Mouse (Mus musculus) kidney, postnatal 0 days (tissue): Measurements from ENCODE around the gene Tmem211. TPM values are rescaled to one million over a fixed set of nuclear protein-coding genes. Genes with fewer than 3 reads are reported as not detected.
A peak's percentile ranks its signal among the peaks of the same experiment; 100 is the strongest.

ENCODE experiments used
- ATAC-seq: fragments of 200-750 bp; cut with Nextera tagmentation; replicated peaks from 2 replicates; pipeline ENCODE4 v1.8.0; 2017; ENCODE audit warnings: low read depth, moderate number of reproducible peaks, moderate TSS enrichment, moderate library complexity; ENCODE audit not compliant: low FRiP score
- DNase-seq: peaks from one replicate; pipeline ENCODE4 v3.0.0-alpha.2; 2016; ENCODE audit warnings: low spot score
- H3K27ac ChIP-seq: fragments of 300-500 bp; sonication (generic); 2 replicates; pipeline ENCODE4 v1.5.1; 2014; ENCODE audit warnings: mild to moderate bottlenecking
- H3K27me3 ChIP-seq: fragments of 300-500 bp; sonication (generic); 2 replicates; pipeline ENCODE4 v1.6.1; 2014; ENCODE audit warnings: low read length, mixed read lengths; ENCODE audit not compliant: insufficient read depth
- H3K36me3 ChIP-seq: fragments of 300-500 bp; sonication (generic); 2 replicates; pipeline ENCODE4 v1.6.1; 2014; ENCODE audit warnings: low read length, mixed read lengths; ENCODE audit not compliant: insufficient read depth
- H3K4me1 ChIP-seq: fragments of 300-500 bp; sonication (generic); replicated peaks from 2 replicates; pipeline ENCODE4 v1.6.1; 2014; ENCODE audit warnings: antibody characterized with exemption, low read length, mixed read lengths; ENCODE audit not compliant: insufficient read depth
- H3K4me2 ChIP-seq: fragments of 300-500 bp; sonication (generic); 2 replicates; pipeline ENCODE4 v1.6.1; 2014; ENCODE audit warnings: mild to moderate bottlenecking, low read length, moderate library complexity, mixed read lengths
- H3K4me3 ChIP-seq: fragments of 300-500 bp; sonication (generic); replicated peaks from 2 replicates; pipeline ENCODE4 v1.5.1; 2014; ENCODE audit warnings: low read depth, low read length
- H3K9ac ChIP-seq: fragments of 300-500 bp; sonication (generic); 2 replicates; pipeline ENCODE4 v1.6.1; 2014; ENCODE audit warnings: low read depth, low read length
- H3K9me3 ChIP-seq: fragments of 300-500 bp; sonication (generic); replicated peaks from 2 replicates; pipeline ENCODE4 v1.6.1; 2016; ENCODE audit warnings: low read length, inconsistent platforms, mixed read lengths
- CTCF ChIP-seq: IDR thresholded peaks from 2 replicates; pipeline ENCODE4 v1.5.1; 2016; ENCODE audit warnings: antibody characterized with exemption, low read depth, mild to moderate bottlenecking, moderate library complexity
- WGBS: fragments of 180-500 bp; shearing (Covaris S2); extraction: QIAGEN DNeasy Blood & Tissue Kit; methylation state at CpG from one replicate; pipeline ENCODE4 v1.1.7; 2014; 5-methylcytosine and 5-hydroxymethylcytosine counted together
- polyA plus RNA-seq: library from polyadenylated mRNA; unstranded; fragments of >200 nt; fragmentation: Nextera tagmentation; extraction: Ambion mirVana; gene quantifications from 2 replicates; pipeline ENCODE4 v1.2.1, GENCODE M21; 2015

The Tmem211 gene
- polyA plus RNA-seq, 1 experiment from 2014 or later, result 0.12 TPM

DNA sequence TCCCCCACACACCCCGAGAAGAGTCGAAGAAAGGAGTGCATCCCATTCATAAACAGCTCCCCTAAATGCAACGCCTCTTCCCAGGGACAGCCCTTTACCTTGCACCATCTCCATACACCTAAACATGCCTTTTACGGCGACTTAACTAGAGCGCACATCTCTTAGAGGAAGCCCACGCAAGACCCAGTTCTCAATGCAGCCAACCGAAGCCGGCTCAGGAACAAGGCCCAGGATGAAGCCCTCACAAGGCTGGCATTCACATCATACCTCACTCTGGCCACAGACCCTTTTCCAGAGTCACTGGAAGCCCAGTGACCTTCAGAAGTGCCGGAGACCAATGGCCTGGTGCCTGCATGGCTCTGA is 27.0 kb upstream of the Tmem211 start:
- Histone ChIP-seq H3K36me3 (0 out of 2 replicates have a peak, but pooled peaks cover 2% of the 10 kb centered on the region), H3K9me3 (no peaks in the 10 kb centered on the region), H3K4me2 (no peak overlapping the region), H3K27ac (0 out of 2 replicates have a peak overlapping the region, but pooled peaks have one; percentile 54), H3K27me3 (no peaks in the 10 kb centered on the region), H3K9ac (no peak overlapping the region), H3K4me1 (0 out of 2 replicates have a peak, but pooled peaks cover 4% of the 10 kb centered on the region), H3K4me3 (no peak overlapping the region)
- no peak for TF ChIP-seq CTCF
- WGBS, result 72% methylated on average over 10 of the region's 10 CpGs
- ATAC-seq (no peak), DNase-seq (no peak)

GRCm38 (mm10) chr5:113204193-113204592 is 22.5 kb upstream of the Tmem211 start:
- 84% methylated on average over 9 of the region's 9 CpGs for WGBS
- no peak for TF ChIP-seq CTCF
- no peaks in the 10 kb centered on the region for H3K9me3 ChIP-seq

GRCm38 (mm10) chr5:113206670-113207352 is 19.9 kb upstream of the Tmem211 start:
- ATAC-seq (no peak), DNase-seq (no peak)
- 49% methylated on average over 9 of the region's 9 CpGs for WGBS
- Histone ChIP-seq H3K27me3 (no peaks in the 10 kb centered on the region), H3K36me3 (0 out of 2 replicates have a peak, but pooled peaks cover 2% of the 10 kb centered on the region), H3K9me3 (no peaks in the 10 kb centered on the region), H3K4me2 (no peak overlapping the region), H3K9ac (no peak overlapping the region), H3K4me1 (peaks cover 22% of the 10 kb centered on the region), H3K4me3 (no peak overlapping the region), H3K27ac (peak overlapping the region; percentile 48)
- no peak for TF ChIP-seq CTCF

More at GRCm38 (mm10) chr5:113204193-113204592, 22.5 kb upstream of the Tmem211 start:
- peaks cover 12% of the 10 kb centered on the region for H3K4me1 ChIP-seq
- 0 out of 2 replicates have a peak, but pooled peaks cover 2% of the 10 kb centered on the region for H3K36me3 ChIP-seq
- no peak overlapping the region for H3K9ac ChIP-seq
- no peaks in the 10 kb centered on the region for H3K27me3 ChIP-seq
- no peak overlapping the region for H3K4me3 ChIP-seq
- ATAC-seq (no peak), DNase-seq (no peak)
- H3K4me2 ChIP-seq, result no peak overlapping the region
- no peak overlapping the region for H3K27ac ChIP-seq

DNA sequence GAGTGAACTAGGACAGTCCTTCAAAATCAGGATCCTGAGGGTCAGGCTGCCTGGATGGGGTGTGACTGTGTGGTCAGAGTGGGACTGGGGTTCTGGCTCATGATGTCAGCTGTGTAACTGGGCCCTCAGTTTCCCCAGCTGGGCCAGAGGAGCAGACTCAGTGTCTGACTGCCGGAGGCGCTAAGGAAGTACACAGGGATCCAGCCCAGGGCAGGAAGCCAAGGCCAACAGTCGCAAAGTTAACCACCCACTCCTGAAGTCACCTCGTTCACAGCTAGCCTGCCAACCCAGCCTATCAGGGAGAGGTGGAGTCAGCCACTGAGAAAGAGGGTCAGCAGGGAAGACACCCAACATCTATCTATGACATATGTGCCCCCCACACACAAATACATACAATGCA is 18.7 kb upstream of the Tmem211 start:
- 47% methylated on average over 4 of the region's 4 CpGs for WGBS
- Histone ChIP-seq H3K9me3 (no peaks in the 10 kb centered on the region), H3K4me3 (no peak overlapping the region), H3K27me3 (no peaks in the 10 kb centered on the region), H3K9ac (no peak overlapping the region), H3K27ac (peak overlapping the region; percentile 85), H3K4me1 (peaks cover 27% of the 10 kb centered on the region), H3K36me3 (0 out of 2 replicates have a peak, but pooled peaks cover 2% of the 10 kb centered on the region), H3K4me2 (no peak overlapping the region)
- ATAC-seq (no peak), DNase-seq (no peak)
- no peak for TF ChIP-seq CTCF

- Histone ChIP-seq H3K9me3 (no peaks in the 10 kb centered on the region), H3K27me3 (no peaks in the 10 kb centered on the region), H3K4me1 (peaks cover 27% of the 10 kb centered on the region), H3K4me3 (no peak overlapping the region), H3K27ac (peak overlapping the region; percentile 85), H3K9ac (0 out of 2 replicates have a peak overlapping the region, but pooled peaks have one; percentile 18), H3K4me2 (peak overlapping the region; percentile 2; the same call in 1 of the 2 replicates), H3K36me3 (no peaks in the 10 kb centered on the region)
- ATAC-seq, result no peak; the same call in 1 of the 2 replicates
- 38% methylated on average over 11 of the region's 11 CpGs for WGBS
- TF ChIP-seq CTCF, result no peak
- peak; percentile 89 for DNase-seq
These were observed 17.9 kb upstream of the Tmem211 start for GRCm38 (mm10) chr5:113208622-113209400.

GRCm38 (mm10) chr5:113209401-113209750 is 17.3 kb upstream of the Tmem211 start:
- H3K4me1 ChIP-seq, result peaks cover 31% of the 10 kb centered on the region
- peak overlapping the region; percentile 85 for H3K27ac ChIP-seq
- peak overlapping the region; percentile 2; the same call in 1 of the 2 replicates for H3K4me2 ChIP-seq
- ATAC-seq, result no peak
- 0 out of 2 replicates have a peak overlapping the region, but pooled peaks have one; percentile 18 for H3K9ac ChIP-seq
- 33% methylated on average over 11 of the region's 11 CpGs for WGBS
- no peaks in the 10 kb centered on the region for H3K9me3 ChIP-seq
- no peaks in the 10 kb centered on the region for H3K27me3 ChIP-seq
- DNase-seq, result no peak
- H3K36me3 ChIP-seq, result no peaks in the 10 kb centered on the region
- no peak overlapping the region for H3K4me3 ChIP-seq
- no peak for TF ChIP-seq CTCF
